Mouse (Mus musculus): ENCODE results near the gene Ewsr1.
A peak's percentile ranks its signal among the peaks of the same experiment; 100 is the strongest.

Gene Ewsr1

GRCm38 (mm10) chr11:5064282-5065055 lies 34.6 kb downstream of the Ewsr1 start:
- no peaks in the 10 kb centered on the region for H3K9me3 ChIP-seq (ENCODE audit: low read length)
- peak overlapping the region; percentile 91 for H3K4me3 ChIP-seq (replicated peaks; ENCODE audit: low read length)
- peaks cover 62% of the 10 kb centered on the region for H3K4me1 ChIP-seq (replicated peaks; ENCODE audit: low read depth, low read length)
- H3K27me3 ChIP-seq (ENCODE audit: insufficient read depth, low read length) = peaks cover 42% of the 10 kb centered on the region
- no peak for TF ChIP-seq CTCF (conservative IDR thresholded peaks at IDR 0.05; ENCODE audit: low read length)
- no peak for TF ChIP-seq POU5F1 (IDR thresholded peaks at IDR 0.05; ENCODE audit: borderline replicate concordance, low read length)
- TF ChIP-seq NANOG (IDR thresholded peaks at IDR 0.05; ENCODE audit: borderline replicate concordance, low read length) = no peak
- peaks cover 47% of the 10 kb centered on the region for H3K36me3 ChIP-seq (ENCODE audit: insufficient read depth, low read length)

- Histone ChIP-seq H3K4me1 (replicated peaks; ENCODE audit: low read depth, low read length) (peaks cover 69% of the 10 kb centered on the region), H3K27me3 (ENCODE audit: insufficient read depth, low read length) (peaks cover 50% of the 10 kb centered on the region), H3K36me3 (ENCODE audit: insufficient read depth, low read length) (peaks cover 39% of the 10 kb centered on the region), H3K4me3 (replicated peaks; ENCODE audit: low read length) (peak overlapping the region; percentile 91), H3K9me3 (ENCODE audit: low read length) (no peaks in the 10 kb centered on the region)
- TF ChIP-seq POU5F1 (IDR thresholded peaks at IDR 0.05; ENCODE audit: borderline replicate concordance, low read length) (no peak), NANOG (IDR thresholded peaks at IDR 0.05; ENCODE audit: borderline replicate concordance, low read length) (no peak), CTCF (conservative IDR thresholded peaks at IDR 0.05; ENCODE audit: low read length) (no peak)
Measured at GRCm38 (mm10) chr11:5063561-5064281, 35.3 kb downstream of the Ewsr1 start.

- Histone ChIP-seq H3K36me3 (ENCODE audit: insufficient read depth, low read length) (peaks cover 32% of the 10 kb centered on the region), H3K4me1 (replicated peaks; ENCODE audit: low read depth, low read length) (peaks cover 71% of the 10 kb centered on the region), H3K4me3 (replicated peaks; ENCODE audit: low read length) (peak overlapping the region; percentile 91), H3K9me3 (ENCODE audit: low read length) (no peaks in the 10 kb centered on the region), H3K27me3 (ENCODE audit: insufficient read depth, low read length) (peaks cover 57% of the 10 kb centered on the region)
- TF ChIP-seq POU5F1 (IDR thresholded peaks at IDR 0.05; ENCODE audit: borderline replicate concordance, low read length) (no peak), NANOG (IDR thresholded peaks at IDR 0.05; ENCODE audit: borderline replicate concordance, low read length) (no peak), CTCF (conservative IDR thresholded peaks at IDR 0.05; ENCODE audit: low read length) (no peak)
Measured at GRCm38 (mm10) chr11:5062860-5063505, 36.1 kb downstream of the Ewsr1 start.

GRCm38 (mm10) chr11:5062326-5062725 lies 36.7 kb downstream of the Ewsr1 start:
- no peaks in the 10 kb centered on the region for H3K9me3 ChIP-seq (ENCODE audit: low read length)
- TF ChIP-seq POU5F1 (IDR thresholded peaks at IDR 0.05; ENCODE audit: borderline replicate concordance, low read length) = no peak
- no peak for TF ChIP-seq CTCF (conservative IDR thresholded peaks at IDR 0.05; ENCODE audit: low read length)
- TF ChIP-seq NANOG (IDR thresholded peaks at IDR 0.05; ENCODE audit: borderline replicate concordance, low read length) = no peak
- peaks cover 27% of the 10 kb centered on the region for H3K36me3 ChIP-seq (ENCODE audit: insufficient read depth, low read length)
- peak overlapping the region; percentile 91 for H3K4me3 ChIP-seq (replicated peaks; ENCODE audit: low read length)
- peaks cover 75% of the 10 kb centered on the region for H3K4me1 ChIP-seq (replicated peaks; ENCODE audit: low read depth, low read length)
- peaks cover 63% of the 10 kb centered on the region for H3K27me3 ChIP-seq (ENCODE audit: insufficient read depth, low read length)

GRCm38 (mm10) chr11:5061413-5062139 lies 37.5 kb downstream of the Ewsr1 start:
- TF ChIP-seq POU5F1 (IDR thresholded peaks at IDR 0.05; ENCODE audit: borderline replicate concordance, low read length) (no peak), CTCF (conservative IDR thresholded peaks at IDR 0.05; ENCODE audit: low read length) (no peak), NANOG (IDR thresholded peaks at IDR 0.05; ENCODE audit: borderline replicate concordance, low read length) (no peak)
- peaks cover 71% of the 10 kb centered on the region for H3K27me3 ChIP-seq (ENCODE audit: insufficient read depth, low read length)

GRCm38 (mm10) chr11:5060756-5061412 lies 38.2 kb downstream of the Ewsr1 start:
- Histone ChIP-seq H3K4me1 (replicated peaks; ENCODE audit: low read depth, low read length) (peaks cover 85% of the 10 kb centered on the region), H3K36me3 (ENCODE audit: insufficient read depth, low read length) (peaks cover 27% of the 10 kb centered on the region)
- no peak for TF ChIP-seq CTCF (conservative IDR thresholded peaks at IDR 0.05; ENCODE audit: low read length)
- no peak for TF ChIP-seq NANOG (IDR thresholded peaks at IDR 0.05; ENCODE audit: borderline replicate concordance, low read length)
- no peak for TF ChIP-seq POU5F1 (IDR thresholded peaks at IDR 0.05; ENCODE audit: borderline replicate concordance, low read length)

More at GRCm38 (mm10) chr11:5061413-5062139, 37.5 kb downstream of the Ewsr1 start:
- H3K36me3 ChIP-seq (ENCODE audit: insufficient read depth, low read length) = peaks cover 27% of the 10 kb centered on the region
- H3K9me3 ChIP-seq (ENCODE audit: low read length) = no peaks in the 10 kb centered on the region
- peak overlapping the region; percentile 91 for H3K4me3 ChIP-seq (replicated peaks; ENCODE audit: low read length)
- H3K4me1 ChIP-seq (replicated peaks; ENCODE audit: low read depth, low read length) = peaks cover 83% of the 10 kb centered on the region

GRCm38 (mm10) chr11:5059704-5060156 lies 39.3 kb downstream of the Ewsr1 start:
- TF ChIP-seq CTCF (conservative IDR thresholded peaks at IDR 0.05; ENCODE audit: low read length) (peak; percentile 95), POU5F1 (IDR thresholded peaks at IDR 0.05; ENCODE audit: borderline replicate concordance, low read length) (no peak), NANOG (IDR thresholded peaks at IDR 0.05; ENCODE audit: borderline replicate concordance, low read length) (no peak)
- Histone ChIP-seq H3K27me3 (ENCODE audit: insufficient read depth, low read length) (peaks cover 89% of the 10 kb centered on the region), H3K36me3 (ENCODE audit: insufficient read depth, low read length) (peaks cover 27% of the 10 kb centered on the region), H3K9me3 (ENCODE audit: low read length) (no peaks in the 10 kb centered on the region), H3K4me3 (replicated peaks; ENCODE audit: low read length) (peak overlapping the region; percentile 91), H3K4me1 (replicated peaks; ENCODE audit: low read depth, low read length) (peaks cover 91% of the 10 kb centered on the region)

More at GRCm38 (mm10) chr11:5060756-5061412, 38.2 kb downstream of the Ewsr1 start:
- H3K9me3 ChIP-seq (ENCODE audit: low read length) = no peaks in the 10 kb centered on the region
- H3K4me3 ChIP-seq (replicated peaks; ENCODE audit: low read length) = peak overlapping the region; percentile 91
- H3K27me3 ChIP-seq (ENCODE audit: insufficient read depth, low read length) = peaks cover 78% of the 10 kb centered on the region
